Comparison of ENCODE assay signal across 9 mouse cellular contexts in the genomic region with DNA sequence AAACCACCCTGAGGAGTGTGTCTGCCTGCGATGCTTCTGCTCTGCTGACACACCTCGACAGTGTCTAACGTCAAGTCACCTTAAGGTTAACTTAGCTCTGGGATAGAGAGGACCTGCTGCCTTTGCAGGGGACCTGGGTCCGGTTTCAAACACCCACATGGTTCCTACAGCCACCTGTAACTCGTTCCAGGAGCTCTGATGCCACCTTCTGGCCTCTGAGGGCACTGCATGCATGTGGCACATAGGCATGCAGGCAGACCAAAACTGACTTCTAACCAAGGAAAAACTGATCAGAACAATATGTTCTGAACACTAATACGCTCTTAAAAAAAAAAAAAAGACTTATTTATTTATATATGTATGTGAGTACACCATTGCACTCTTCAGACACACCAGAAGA. TPM values are rescaled to one million over a fixed set of nuclear protein-coding genes. Genes with fewer than 3 reads are reported as not detected.
A peak's percentile ranks its signal among the peaks of the same experiment; 100 is the strongest.
DNase-seq lines count a peak whose midpoint lies in the region; ATAC-seq and TF ChIP-seq lines count a peak whose summit lies in the region.
"Had no signal": no experiment of that assay in that cellular context is flagged by ENCODE, and none has a peak within 500 bp of the region (broad histone marks: within the 10 kb centered on the region; RNA-seq: fewer than 3 reads in every experiment).

No protein-coding gene starts in this region.

- WGBS in kidney, embryonic 15.5 days, result 95% methylated on average over 6 of the region's 6 CpGs

- dilution Hi-C loops in CH12.LX (cut with MboI; ENCODE audit: extremely low pct_ligation_motif_present, extremely low pct_unique_long_range_greater_than_20kb, low sequenced_read_pairs), result no loop called here

- peak; percentile 45 for DNase-seq in kidney, postnatal 10 days
- DNase-seq in CH12.LX (ENCODE audit: extremely low read depth), result peak; percentile 21
- peak; percentile 78 for DNase-seq in R1 (ENCODE audit: low read depth, low spot score)
- DNase-seq in layer of hippocampus, postnatal 14 days (ENCODE audit: low spot score in 2 of 2), result no peak
- no peak for DNase-seq in heart, adult 11 months

- no peak overlapping the region for H3K27ac ChIP-seq in kidney, embryonic 15.5 days
- H3K27ac ChIP-seq in CH12.LX (ENCODE audit: insufficient read depth, low read depth), result no peak overlapping the region

- no peak for ATAC-seq in kidney, embryonic 15.5 days (replicated peaks; ENCODE audit: low FRiP score)
- ATAC-seq in megakaryocyte-erythroid progenitor cell, adult 5-6 weeks (replicated peaks; ENCODE audit: low FRiP score, low TSS enrichment, poor library complexity, severe bottlenecking), result peak; percentile 72

- no peak overlapping the region for H3K4me2 ChIP-seq in kidney, embryonic 15.5 days
- H3K4me2 ChIP-seq in CH12.LX (ENCODE audit: insufficient read depth, low read depth, poor library complexity, severe bottlenecking), result no peak overlapping the region

- TF ChIP-seq POLR2A in CH12.LX (IDR thresholded peaks at IDR 0.05; ENCODE audit: low read depth, low read length), result no peak

- peaks cover 3% of the 10 kb centered on the region; the same call in 1 of the 2 replicates for H3K9me3 ChIP-seq in kidney, embryonic 15.5 days (replicated peaks)
- H3K9me3 ChIP-seq in CH12.LX (replicated peaks; ENCODE audit: low read length), result peaks cover 10% of the 10 kb centered on the region

- H3K4me3 ChIP-seq in kidney, embryonic 15.5 days (replicated peaks), result no peak overlapping the region
- no peak overlapping the region for H3K4me3 ChIP-seq in CH12.LX (replicated peaks in 1 of 3; ENCODE audit: low read depth in 2 of 3, low read length in 2 of 3, poor library complexity in 1 of 3)

- H3K4me1 ChIP-seq in kidney, embryonic 15.5 days, result peaks cover 17% of the 10 kb centered on the region
- no peaks in the 10 kb centered on the region for H3K4me1 ChIP-seq in CH12.LX (ENCODE audit: control insufficient read depth in 1 of 2, insufficient read depth in 2 of 2)

- no peak overlapping the region for H3K9ac ChIP-seq in kidney, embryonic 15.5 days
- no peak overlapping the region for H3K9ac ChIP-seq in CH12.LX (ENCODE audit: insufficient read depth, low read depth)

- no peaks in the 10 kb centered on the region for H3K27me3 ChIP-seq in kidney, embryonic 15.5 days
- no peaks in the 10 kb centered on the region for H3K27me3 ChIP-seq in CH12.LX (replicated peaks)

- H3K79me2 ChIP-seq in CH12.LX (replicated peaks; ENCODE audit: control insufficient read depth, extremely low read depth, insufficient read depth, poor library complexity, severe bottlenecking), result no peaks in the 10 kb centered on the region; the same call in 1 of the 2 replicates

- no peak for TF ChIP-seq RAD21 in CH12.LX (IDR thresholded peaks at IDR 0.05; ENCODE audit: low read depth, low read length)

- TF ChIP-seq CTCF in CH12.LX (conservative IDR thresholded peaks at IDR 0.05 in 1 of 2, IDR thresholded peaks at IDR 0.05 in 1 of 2; ENCODE audit: low read depth in 2 of 2, low read length in 2 of 2), result peak in 1 of 2 experiments; percentile 46; a peak in 3 of 4 replicates

- H3K36me3 ChIP-seq in kidney, embryonic 15.5 days, result peaks cover 26% of the 10 kb centered on the region
- H3K36me3 ChIP-seq in CH12.LX (replicated peaks in 1 of 2; ENCODE audit: control insufficient read depth in 1 of 2, insufficient read depth in 1 of 2, low read length in 1 of 2), result peaks cover 9 to 25% of the 10 kb centered on the region in 2 experiments

- TF ChIP-seq EP300 in CH12.LX (IDR thresholded peaks at IDR 0.05; ENCODE audit: low read length), result no peak

- in situ Hi-C loops in CH12.LX (cut with MboI; ENCODE audit: low pct_ligation_motif_present, low pct_unique_long_range_greater_than_20kb, low sequenced_read_pairs), result loop anchor here (25.0 kb wide), 1 partner anchor 269 kb away; the partner anchor contains the start of gene Yeats4

TF ChIP-seq in CH12.LX, 34 proteins besides CTCF, POLR2A, EP300 and RAD21:
- no peak for TF ChIP-seq ZNF384 (IDR thresholded peaks at IDR 0.05; ENCODE audit: low read depth, low read length)
- TF ChIP-seq USF1 (IDR thresholded peaks at IDR 0.05; ENCODE audit: low read depth, low read length), result no peak
- no peak for TF ChIP-seq SMC3 (IDR thresholded peaks at IDR 0.05; ENCODE audit: low read depth, low read length)
- no peak for TF ChIP-seq USF2 (conservative IDR thresholded peaks at IDR 0.05; ENCODE audit: low read depth, low read length)
- no peak for TF ChIP-seq ZMIZ1 (IDR thresholded peaks at IDR 0.05; ENCODE audit: low read depth, low read length)
- no peak for TF ChIP-seq E2F4 (IDR thresholded peaks at IDR 0.05; ENCODE audit: insufficient replicate concordance, low read depth, low read length)
- no peak for TF ChIP-seq ETS1 (conservative IDR thresholded peaks at IDR 0.05; ENCODE audit: low read depth, low read length)
- TF ChIP-seq GABPA (IDR thresholded peaks at IDR 0.05; ENCODE audit: insufficient replicate concordance, low read depth, low read length), result no peak
- TF ChIP-seq ZKSCAN1 (IDR thresholded peaks at IDR 0.05; ENCODE audit: borderline replicate concordance, low read depth, low read length), result no peak
- no peak for TF ChIP-seq POLR2AphosphoS2 (IDR thresholded peaks at IDR 0.05; ENCODE audit: low read depth, low read length)
- TF ChIP-seq BHLHE40 (IDR thresholded peaks at IDR 0.05; ENCODE audit: low read depth, low read length), result no peak
- TF ChIP-seq HCFC1 (IDR thresholded peaks at IDR 0.05; ENCODE audit: low read depth, low read length), result no peak
- no peak for TF ChIP-seq CHD1 (IDR thresholded peaks at IDR 0.05; ENCODE audit: low read depth, low read length)
- no peak for TF ChIP-seq RCOR1 (conservative IDR thresholded peaks at IDR 0.05; ENCODE audit: low read depth, low read length)
- no peak for TF ChIP-seq MAZ (IDR thresholded peaks at IDR 0.05; ENCODE audit: low read depth, low read length)
- no peak for TF ChIP-seq JUN (IDR thresholded peaks at IDR 0.05; ENCODE audit: insufficient read depth, low read depth, low read length)
- TF ChIP-seq MAFK (IDR thresholded peaks at IDR 0.05; ENCODE audit: insufficient replicate concordance, low read length), result no peak
- TF ChIP-seq UBTF (IDR thresholded peaks at IDR 0.05; ENCODE audit: low read depth, low read length), result no peak
- no peak for TF ChIP-seq SIN3A (IDR thresholded peaks at IDR 0.05; ENCODE audit: low read length)

RNA-seq across cellular contexts. Expression of gene Rab3ip, which starts 7.5 kb away (rescaled TPM):
- 114 and 121 TPM in 2 replicates for polyA plus RNA-seq in kidney, embryonic 15.5 days (2015; fragmentation: Nextera tagmentation; extraction: Ambion mirVana)
- total RNA-seq in CH12.LX (2012; rRNA removed) (10.0 and 10.3 TPM in 2 replicates), CH12.LX (2014; rRNA removed) (13.3 and 18.3 TPM in 2 replicates)
- polyA plus RNA-seq in CH12.LX (2012; ENCODE audit: insufficient read length, low read depth), result 9.3 and 9.5 TPM in 2 replicates
- total RNA-seq in megakaryocyte-erythroid progenitor cell, adult 5-6 weeks (2014; fragmentation: Nextera tagmentation), result 7.4 and 13.5 TPM in 2 replicates
- 3.6 and 8.0 TPM in 2 replicates for total RNA-seq in megakaryocyte-erythroid progenitor cell, adult 5-6 weeks (2017)
- total RNA-seq in layer of hippocampus, postnatal 14 days (2021), result 10 to 100 TPM; 67.3 to 69.6 TPM

RNA-seq across cellular contexts. Expression of gene Gm10271, which starts 29.4 kb away (rescaled TPM):
- not detected in 2 replicates for polyA plus RNA-seq in kidney, embryonic 15.5 days (2015; fragmentation: Nextera tagmentation; extraction: Ambion mirVana)
- total RNA-seq in CH12.LX (2012; rRNA removed) (not detected in 2 replicates), CH12.LX (2014; rRNA removed) (not detected in 2 replicates)
- not detected in 2 replicates for polyA plus RNA-seq in CH12.LX (2012; ENCODE audit: insufficient read length, low read depth)
- total RNA-seq in megakaryocyte-erythroid progenitor cell, adult 5-6 weeks (2014; fragmentation: Nextera tagmentation), result not detected in 2 replicates
- not detected in 2 replicates for total RNA-seq in megakaryocyte-erythroid progenitor cell, adult 5-6 weeks (2017)
- total RNA-seq in layer of hippocampus, postnatal 14 days (2021), result not detected
- polyA plus RNA-seq: heart, embryonic 16.5 days; liver, embryonic 16.5 days had no signal

RNA-seq across cellular contexts. Expression of gene Best3, which starts 43.1 kb away (rescaled TPM):
- 0.30 and 0.44 TPM in 2 replicates for polyA plus RNA-seq in kidney, embryonic 15.5 days (2015; fragmentation: Nextera tagmentation; extraction: Ambion mirVana)
- total RNA-seq in CH12.LX (2012; rRNA removed), result not detected in 2 replicates
- not detected in 2 replicates for total RNA-seq in CH12.LX (2014; rRNA removed)
- not detected in 2 replicates for polyA plus RNA-seq in CH12.LX (2012; ENCODE audit: insufficient read length, low read depth)
- not detected in 2 replicates for total RNA-seq in megakaryocyte-erythroid progenitor cell, adult 5-6 weeks (2014; fragmentation: Nextera tagmentation)
- not detected in 2 replicates for total RNA-seq in megakaryocyte-erythroid progenitor cell, adult 5-6 weeks (2017)
- 1 to 10 TPM; 2.2 to 2.3 TPM for total RNA-seq in layer of hippocampus, postnatal 14 days (2021)

RNA-seq across cellular contexts. Expression of gene Myrfl, which starts 46.3 kb away (rescaled TPM):
- polyA plus RNA-seq in kidney, embryonic 15.5 days (2015; fragmentation: Nextera tagmentation; extraction: Ambion mirVana), result 0.16 and 0.23 TPM in 2 replicates
- total RNA-seq in CH12.LX (2012; rRNA removed) (not detected in 2 replicates), CH12.LX (2014; rRNA removed) (not detected in 2 replicates)
- polyA plus RNA-seq in CH12.LX (2012; ENCODE audit: insufficient read length, low read depth), result not detected in 2 replicates
- not detected in 2 replicates for total RNA-seq in megakaryocyte-erythroid progenitor cell, adult 5-6 weeks (2014; fragmentation: Nextera tagmentation)
- not detected in 2 replicates for total RNA-seq in megakaryocyte-erythroid progenitor cell, adult 5-6 weeks (2017)
- under 1 TPM; 0.36 to 0.44 TPM for total RNA-seq in layer of hippocampus, postnatal 14 days (2021)

Comparison
In these comparisons a context has a peak if more than half of its experiments do, and no peak if none do; other contexts are left out.
1. DNase-seq: peak in kidney, postnatal 10 days (single experiment), CH12.LX (single experiment) and R1 (single experiment); none in layer of hippocampus, postnatal 14 days (0 of 2) and heart, adult 11 months (single experiment).